Mouse (Mus musculus): ENCODE data around the gene Syt3. TPM values are rescaled to one million over a fixed set of nuclear protein-coding genes. Genes with fewer than 3 reads are reported as not detected.

Gene Syt3
- total and polyA plus RNA-seq, 2 experiments from 2014 or later: 79.2 to 130 TPM

DNA sequence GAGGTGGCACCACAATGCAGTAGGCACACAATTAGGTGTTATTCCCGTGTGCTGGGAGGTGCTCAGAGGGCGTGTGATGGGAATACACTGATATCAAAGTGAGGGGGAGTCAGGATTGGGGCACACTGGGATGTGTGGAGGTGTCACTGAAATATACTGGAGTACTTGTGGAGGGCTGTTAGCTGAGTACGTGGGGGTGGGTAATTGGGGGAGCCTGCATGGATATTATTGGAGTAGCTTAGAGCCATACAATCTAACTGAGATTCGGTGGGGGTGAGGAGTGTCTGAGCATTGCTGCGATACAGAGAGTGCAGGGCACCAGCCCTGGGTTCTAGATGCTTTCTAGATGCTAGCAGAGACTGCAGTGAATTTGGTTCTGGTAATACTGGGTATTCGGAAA lies 43.7 kb upstream of the Syt3 start:
- no peak for ATAC-seq
- TF ChIP-seq CTCF (IDR thresholded peaks at IDR 0.05; ENCODE audit: low read depth): no peak
- WGBS: 72% methylated on average over 6 of the region's 6 CpGs
- H3K36me3 ChIP-seq (ENCODE audit: insufficient read depth, low read length): peaks cover 5% of the 10 kb centered on the region; the same call in 1 of the 2 replicates
- no peak overlapping the region for H3K4me3 ChIP-seq (ENCODE audit: low read length)
- H3K27me3 ChIP-seq (ENCODE audit: insufficient read depth, low read length): no peaks in the 10 kb centered on the region
- H3K4me2 ChIP-seq (ENCODE audit: low read depth, low read length): no peak overlapping the region
- no peak overlapping the region for H3K27ac ChIP-seq
- DNase-seq (ENCODE audit: low spot score): no peak
- H3K9ac ChIP-seq (replicated peaks; ENCODE audit: low read length): no peak overlapping the region
- H3K4me1 ChIP-seq (ENCODE audit: insufficient read depth, low read length): no peaks in the 10 kb centered on the region
- H3K9me3 ChIP-seq (ENCODE audit: low read length): no peaks in the 10 kb centered on the region

DNA sequence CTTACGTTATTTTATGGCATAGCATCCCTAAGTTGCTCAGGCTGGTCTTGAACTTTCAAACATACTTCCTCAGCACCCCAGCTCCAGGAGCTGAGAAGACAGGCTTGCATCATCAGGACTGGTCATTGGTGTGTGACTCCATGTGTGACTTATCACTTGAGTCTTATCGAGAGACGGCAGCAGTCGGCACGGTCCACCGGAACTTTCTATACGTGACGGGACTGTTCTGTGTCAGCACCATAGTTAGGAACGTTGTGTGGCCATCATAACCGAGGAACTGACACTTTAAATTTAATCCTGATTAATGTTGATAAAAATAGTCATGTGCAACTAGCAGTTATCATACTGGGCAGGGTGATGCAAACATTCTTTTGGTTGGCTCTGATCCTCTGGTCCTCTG lies 42.8 kb upstream of the Syt3 start:
- no peaks in the 10 kb centered on the region for H3K27me3 ChIP-seq (ENCODE audit: insufficient read depth, low read length)
- ATAC-seq (no peak), DNase-seq (ENCODE audit: low spot score) (no peak)
- 90% methylated on average over 10 of the region's 10 CpGs for WGBS
- H3K9ac ChIP-seq (replicated peaks; ENCODE audit: low read length): no peak overlapping the region
- H3K4me3 ChIP-seq (ENCODE audit: low read length): no peak overlapping the region
- no peaks in the 10 kb centered on the region for H3K9me3 ChIP-seq (ENCODE audit: low read length)
- no peak for TF ChIP-seq CTCF (IDR thresholded peaks at IDR 0.05; ENCODE audit: low read depth)
- no peak overlapping the region for H3K27ac ChIP-seq
- peaks cover 14% of the 10 kb centered on the region; the same call in 1 of the 2 replicates for H3K36me3 ChIP-seq (ENCODE audit: insufficient read depth, low read length)
- H3K4me1 ChIP-seq (ENCODE audit: insufficient read depth, low read length): no peaks in the 10 kb centered on the region
- no peak overlapping the region for H3K4me2 ChIP-seq (ENCODE audit: low read depth, low read length)

DNA sequence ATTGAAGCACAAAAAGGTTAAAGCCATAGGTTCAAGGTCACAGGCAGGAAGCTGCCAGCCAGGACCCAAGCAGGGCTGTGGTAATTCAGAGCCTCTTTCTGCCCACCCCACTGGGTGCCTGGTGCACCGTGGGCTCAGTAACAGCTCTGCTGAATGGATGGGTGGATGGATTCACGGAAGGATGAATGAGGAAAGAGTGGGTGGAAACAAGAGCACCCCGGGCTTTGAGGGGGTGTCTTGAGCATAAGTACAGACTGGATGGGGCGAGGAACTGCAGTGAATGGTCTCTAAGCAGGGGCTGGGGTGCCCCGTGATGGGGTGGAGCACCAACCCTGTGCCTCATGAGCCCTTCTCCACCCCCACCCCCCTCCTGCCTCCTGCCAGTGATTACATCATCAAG lies 42.2 kb upstream of the Syt3 start:
- Histone ChIP-seq H3K36me3 (ENCODE audit: insufficient read depth, low read length) (peaks cover 17% of the 10 kb centered on the region; the same call in 1 of the 2 replicates), H3K4me1 (ENCODE audit: insufficient read depth, low read length) (no peaks in the 10 kb centered on the region), H3K27me3 (ENCODE audit: insufficient read depth, low read length) (no peaks in the 10 kb centered on the region), H3K4me3 (ENCODE audit: low read length) (no peak overlapping the region), H3K9me3 (ENCODE audit: low read length) (no peaks in the 10 kb centered on the region), H3K27ac (no peak overlapping the region), H3K4me2 (ENCODE audit: low read depth, low read length) (no peak overlapping the region), H3K9ac (replicated peaks; ENCODE audit: low read length) (no peak overlapping the region)
- TF ChIP-seq CTCF (IDR thresholded peaks at IDR 0.05; ENCODE audit: low read depth): no peak
- 69% methylated on average over 5 of the region's 5 CpGs for WGBS
- ATAC-seq: no peak
- no peak for DNase-seq (ENCODE audit: low spot score)

DNA sequence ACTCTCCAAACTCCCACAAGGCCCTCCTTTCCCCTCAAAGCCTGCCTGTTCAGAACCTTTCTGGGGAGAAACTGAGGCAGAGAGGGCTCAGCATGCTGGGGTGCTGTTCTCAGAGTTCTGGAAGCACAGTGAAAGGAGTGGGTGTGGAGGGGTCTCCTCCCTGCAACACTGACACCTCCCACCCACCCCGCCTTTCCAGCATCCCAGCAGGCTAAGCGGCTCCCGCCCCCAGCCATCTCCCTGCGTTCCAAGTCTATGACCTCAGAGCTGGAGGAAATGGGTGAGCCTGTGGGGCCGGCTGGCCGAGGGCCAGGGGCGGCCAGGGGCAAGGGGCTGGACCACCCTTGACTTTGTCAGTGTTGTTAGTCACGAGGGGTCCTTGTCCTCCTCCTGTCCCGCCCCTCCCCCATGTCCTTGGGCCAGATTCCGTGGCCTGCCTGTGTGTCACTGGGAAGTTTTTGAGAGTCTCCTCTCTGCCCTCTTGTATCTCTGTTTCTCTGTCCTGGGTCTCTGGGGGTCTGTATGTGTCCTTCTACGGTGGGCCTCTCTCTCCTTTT lies 40.4 kb upstream of the Syt3 start:
- ATAC-seq (no peak), DNase-seq (ENCODE audit: low spot score) (no peak)
- no peaks in the 10 kb centered on the region for H3K27me3 ChIP-seq (ENCODE audit: insufficient read depth, low read length)
- no peak overlapping the region for H3K27ac ChIP-seq
- H3K4me2 ChIP-seq (ENCODE audit: low read depth, low read length): no peak overlapping the region
- peaks cover 26% of the 10 kb centered on the region; the same call in 1 of the 2 replicates for H3K36me3 ChIP-seq (ENCODE audit: insufficient read depth, low read length)
- WGBS: 29% methylated on average over 9 of the region's 11 CpGs
- H3K4me3 ChIP-seq (ENCODE audit: low read length): no peak overlapping the region
- no peak for TF ChIP-seq CTCF (IDR thresholded peaks at IDR 0.05; ENCODE audit: low read depth)
- no peaks in the 10 kb centered on the region for H3K4me1 ChIP-seq (ENCODE audit: insufficient read depth, low read length)
- no peaks in the 10 kb centered on the region for H3K9me3 ChIP-seq (ENCODE audit: low read length)
- no peak overlapping the region for H3K9ac ChIP-seq (replicated peaks; ENCODE audit: low read length)

DNA sequence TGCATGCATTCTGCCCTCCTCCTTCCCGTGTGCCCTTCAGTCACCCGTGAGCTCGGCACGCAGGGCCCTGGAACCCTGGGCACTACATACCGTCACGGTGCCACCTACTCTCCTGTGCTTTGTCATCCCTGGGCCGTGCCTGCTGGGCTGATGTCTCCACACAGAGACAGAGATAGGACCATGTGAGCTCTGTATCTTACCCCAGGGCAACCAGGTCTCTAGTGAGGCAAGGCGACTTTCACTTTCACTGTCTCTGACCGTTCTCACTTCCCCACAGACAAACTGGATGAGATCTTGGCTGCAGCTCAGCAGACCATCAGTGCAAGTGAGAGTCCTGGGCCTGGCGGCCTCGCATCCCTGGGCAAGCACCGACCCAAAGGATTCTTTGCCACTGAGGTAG lies 39.3 kb upstream of the Syt3 start:
- Histone ChIP-seq H3K9ac (replicated peaks; ENCODE audit: low read length) (no peak overlapping the region), H3K36me3 (ENCODE audit: insufficient read depth, low read length) (peaks cover 26% of the 10 kb centered on the region; the same call in 1 of the 2 replicates)
- 82% methylated on average over 12 of the region's 12 CpGs for WGBS

DNA sequence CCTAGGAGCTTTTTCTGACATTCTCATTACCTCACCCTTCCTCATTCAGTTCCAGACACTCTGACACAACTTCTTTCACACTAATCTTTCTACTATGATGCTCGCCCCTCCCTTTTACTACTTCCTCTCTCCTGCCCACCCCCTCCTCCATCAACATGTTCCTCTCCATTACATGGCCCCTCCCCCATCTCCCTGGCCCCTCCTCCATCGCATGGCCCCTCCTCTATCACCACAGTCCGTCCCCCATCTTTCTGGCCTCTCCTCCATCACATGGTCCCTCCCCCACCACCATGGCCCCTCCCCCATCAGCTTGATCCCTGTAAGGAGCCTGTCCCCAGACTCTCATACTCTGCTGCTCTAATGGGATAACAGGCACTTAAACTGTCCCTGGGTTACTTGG lies 34.9 kb upstream of the Syt3 start:
- 27% methylated on average over 3 of the region's 3 CpGs for WGBS
- no peak overlapping the region for H3K9ac ChIP-seq (replicated peaks; ENCODE audit: low read length)
- H3K27me3 ChIP-seq (ENCODE audit: insufficient read depth, low read length): peaks cover 19% of the 10 kb centered on the region; the same call in 1 of the 2 replicates
- no peak overlapping the region for H3K4me3 ChIP-seq (ENCODE audit: low read length)
- TF ChIP-seq CTCF (IDR thresholded peaks at IDR 0.05; ENCODE audit: low read depth): no peak
- H3K4me1 ChIP-seq (ENCODE audit: insufficient read depth, low read length): no peaks in the 10 kb centered on the region
- no peak for ATAC-seq
- DNase-seq (ENCODE audit: low spot score): no peak
- no peak overlapping the region for H3K4me2 ChIP-seq (ENCODE audit: low read depth, low read length)
- H3K9me3 ChIP-seq (ENCODE audit: low read length): no peaks in the 10 kb centered on the region
- H3K27ac ChIP-seq: no peak overlapping the region
- H3K36me3 ChIP-seq (ENCODE audit: insufficient read depth, low read length): peaks cover 21% of the 10 kb centered on the region; the same call in 1 of the 2 replicates

More for the DNA sequence above, 39.3 kb upstream of the Syt3 start:
- DNase-seq (ENCODE audit: low spot score) (no peak), ATAC-seq (no peak)
- Histone ChIP-seq H3K4me1 (ENCODE audit: insufficient read depth, low read length) (no peaks in the 10 kb centered on the region), H3K9me3 (ENCODE audit: low read length) (no peaks in the 10 kb centered on the region), H3K27me3 (ENCODE audit: insufficient read depth, low read length) (no peaks in the 10 kb centered on the region), H3K4me2 (ENCODE audit: low read depth, low read length) (no peak overlapping the region), H3K27ac (no peak overlapping the region), H3K4me3 (ENCODE audit: low read length) (no peak overlapping the region)
- TF ChIP-seq CTCF (IDR thresholded peaks at IDR 0.05; ENCODE audit: low read depth): no peak
